Mouse (Mus musculus) heart, postnatal 0 days (tissue): Measurements from ENCODE around the gene Flt3l. TPM values are rescaled to one million over a fixed set of nuclear protein-coding genes. Genes with fewer than 3 reads are reported as not detected.
"Not testable (repeated sequence)": the region's sequence is repeated elsewhere in the genome, so short reads cannot be mapped to it uniquely, and the experiment has no call there.

Experiments used
- ATAC-seq: fragments of 200-750 bp; cut with Nextera tagmentation; 2 replicates; pipeline ENCODE4 v1.8.0; 2017; ENCODE audit warnings: low read depth, moderate number of reproducible peaks, moderate library complexity; ENCODE audit not compliant: insufficient read depth
- DNase-seq: peaks from one replicate; pipeline ENCODE4 v3.0.0-alpha.2; 2016; ENCODE audit warnings: low spot score
- H3K27ac ChIP-seq: fragments of 300-500 bp; sonication (generic); 2 replicates; pipeline ENCODE4 v1.5.1; 2014; ENCODE audit warnings: low read depth, mild to moderate bottlenecking
- H3K27me3 ChIP-seq: fragments of 300-500 bp; sonication (generic); 2 replicates; pipeline ENCODE4 v1.6.1; 2014; ENCODE audit warnings: low read length, mixed read lengths; ENCODE audit not compliant: control insufficient read depth, insufficient read depth
- H3K36me3 ChIP-seq: fragments of 300-500 bp; sonication (generic); replicated peaks from 2 replicates; pipeline ENCODE4 v1.6.1; 2014; ENCODE audit warnings: low read length, mixed read lengths; ENCODE audit not compliant: control insufficient read depth, insufficient read depth
- H3K4me1 ChIP-seq: fragments of 300-500 bp; sonication (generic); 2 replicates; pipeline ENCODE4 v1.6.1; 2014; ENCODE audit warnings: antibody characterized with exemption; ENCODE audit not compliant: control insufficient read depth, insufficient read depth
- H3K4me2 ChIP-seq: fragments of 300-500 bp; sonication (generic); 2 replicates; pipeline ENCODE4 v1.6.1; 2014; ENCODE audit warnings: low read depth, mild to moderate bottlenecking, low read length, moderate library complexity
- H3K4me3 ChIP-seq: fragments of 300-500 bp; sonication (generic); 2 replicates; pipeline ENCODE4 v1.5.1; 2014; ENCODE audit warnings: low read depth, low read length
- H3K9ac ChIP-seq: fragments of 300-500 bp; sonication (generic); replicated peaks from 2 replicates; pipeline ENCODE4 v1.6.1; 2014; ENCODE audit warnings: low read depth, low read length, mixed read lengths
- H3K9me3 ChIP-seq: fragments of 300-500 bp; sonication (generic); replicated peaks from 2 replicates; pipeline ENCODE4 v1.6.1; 2016; ENCODE audit warnings: low read length; ENCODE audit not compliant: control insufficient read depth
- CTCF ChIP-seq: IDR thresholded peaks from 2 replicates; pipeline ENCODE4 v1.5.1; 2016; ENCODE audit warnings: antibody characterized with exemption, control low read depth, low read depth
- EP300 ChIP-seq: IDR thresholded peaks from 2 replicates; pipeline ENCODE4 v1.6.1; 2016; ENCODE audit warnings: antibody characterized with exemption, low read depth
- WGBS: fragments of 180-500 bp; shearing (Covaris S2); extraction: QIAGEN DNeasy Blood & Tissue Kit; methylation state at CpG from one replicate; pipeline ENCODE4 v1.1.7; 2014; 5-methylcytosine and 5-hydroxymethylcytosine counted together
- polyA plus RNA-seq: library from polyadenylated mRNA; unstranded; fragments of >200 nt; fragmentation: Nextera tagmentation; extraction: Ambion mirVana; gene quantifications from 2 replicates; pipeline ENCODE4 v1.2.1, GENCODE M21; 2015
- total RNA-seq: library from RNA; depleted of rRNA; stranded (reverse); fragments of >200 nt; gene quantifications from 2 replicates; pipeline ENCODE4 v1.2.3, GENCODE M21; 2014; ENCODE audit warnings: low replicate concordance

Flt3l gene
- total and polyA plus RNA-seq, 2 experiments from 2014 or later: 1.8 to 23.3 TPM

DNA sequence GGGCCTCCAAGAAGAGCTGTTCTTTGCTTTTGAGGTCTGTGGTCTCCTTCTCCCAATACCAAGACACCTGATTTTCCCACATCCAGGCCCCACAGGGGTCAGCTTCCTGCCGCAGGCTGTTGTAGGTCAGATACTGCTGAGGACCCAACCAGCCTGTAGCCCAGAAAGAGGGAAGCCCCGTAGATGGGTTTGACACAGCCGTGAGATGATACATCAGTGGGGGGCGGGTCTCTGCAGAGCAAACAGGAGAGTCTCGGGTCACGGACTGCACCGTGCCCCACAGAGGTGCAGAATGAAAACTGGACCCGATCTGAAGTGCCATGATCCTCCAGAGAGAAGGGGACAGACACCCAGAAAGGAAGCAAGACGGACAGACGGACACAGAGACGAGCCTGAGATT lies 33.8 kb downstream of the Flt3l start:
- peak overlapping the region; percentile 46 for H3K4me3 ChIP-seq
- peak overlapping the region; percentile 62 for H3K4me2 ChIP-seq
- no peaks in the 10 kb centered on the region for H3K27me3 ChIP-seq
- H3K27ac ChIP-seq: no peak overlapping the region
- H3K9ac ChIP-seq: peak overlapping the region; percentile 68
- WGBS: 77% methylated on average over 11 of the region's 11 CpGs
- ATAC-seq: no peak
- H3K36me3 ChIP-seq: peaks cover 8% of the 10 kb centered on the region; the same call in 1 of the 2 replicates
- no peak for DNase-seq
- H3K4me1 ChIP-seq: peaks cover 17% of the 10 kb centered on the region
- H3K9me3 ChIP-seq: no peaks in the 10 kb centered on the region
- TF ChIP-seq CTCF: no peak
- TF ChIP-seq EP300: no peak

DNA sequence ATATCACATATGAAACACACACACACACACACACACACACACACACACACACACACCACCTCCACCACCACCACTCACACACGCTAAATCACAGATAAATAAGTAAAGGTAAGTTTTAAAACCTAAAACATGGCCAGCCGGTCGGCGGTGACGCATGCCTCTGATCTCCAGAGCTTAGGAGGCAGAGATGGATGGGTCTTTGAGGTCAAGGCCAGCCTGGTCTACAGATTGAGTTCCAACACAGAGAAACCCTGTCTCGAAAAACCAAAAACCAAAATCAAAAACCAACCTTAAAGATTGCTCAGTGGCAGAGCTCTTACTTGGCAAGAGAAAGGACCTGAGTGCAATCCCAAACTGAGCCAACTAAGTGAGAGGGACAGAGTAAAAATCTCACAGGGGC lies 36.2 kb downstream of the Flt3l start:
- Histone ChIP-seq H3K36me3 (peaks cover 12% of the 10 kb centered on the region; the same call in 1 of the 2 replicates), H3K4me1 (peaks cover 17% of the 10 kb centered on the region), H3K4me3 (no peak overlapping the region), H3K27me3 (no peaks in the 10 kb centered on the region), H3K9ac (no peak overlapping the region), H3K4me2 (no peak overlapping the region), H3K9me3 (no peaks in the 10 kb centered on the region), H3K27ac (no peak overlapping the region)
- no peak for DNase-seq
- no peak for ATAC-seq
- TF ChIP-seq CTCF (no peak), EP300 (no peak)
- WGBS: 88% methylated on average over 6 of the region's 6 CpGs

DNA sequence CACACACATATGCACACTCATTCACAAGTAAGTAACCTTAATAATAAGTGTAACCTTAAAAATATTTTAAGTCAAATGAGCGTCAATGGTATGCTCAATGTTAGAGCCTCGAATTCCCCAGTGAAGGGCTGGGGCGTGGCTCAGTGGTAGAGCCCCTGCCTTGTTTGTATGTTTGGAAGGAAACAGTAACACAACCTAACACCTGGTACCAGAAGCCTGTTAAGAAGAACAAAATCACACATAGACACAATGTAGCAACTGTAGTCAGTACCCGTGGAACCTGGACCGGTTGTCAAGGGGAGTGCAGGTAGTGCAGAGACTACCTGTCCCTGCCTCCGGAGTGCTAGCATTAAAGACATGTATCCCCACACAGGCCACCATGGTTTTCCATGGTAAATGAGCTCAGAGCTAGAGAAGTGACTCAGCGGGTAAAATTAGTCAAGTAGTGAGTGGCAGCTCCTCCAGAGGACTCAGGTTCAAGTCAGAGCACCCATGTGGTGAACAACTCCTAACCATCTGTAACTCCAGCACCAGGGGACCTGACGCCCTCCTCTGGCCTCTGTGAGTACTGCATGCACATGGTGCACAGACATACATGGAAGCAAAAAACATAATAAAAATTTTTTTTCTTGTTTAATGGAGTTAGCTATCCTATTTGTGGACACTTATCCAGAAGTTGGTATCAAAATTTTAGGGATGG lies 37.5 kb downstream of the Flt3l start:
- 82% methylated on average over 8 of the region's 8 CpGs for WGBS

DNA sequence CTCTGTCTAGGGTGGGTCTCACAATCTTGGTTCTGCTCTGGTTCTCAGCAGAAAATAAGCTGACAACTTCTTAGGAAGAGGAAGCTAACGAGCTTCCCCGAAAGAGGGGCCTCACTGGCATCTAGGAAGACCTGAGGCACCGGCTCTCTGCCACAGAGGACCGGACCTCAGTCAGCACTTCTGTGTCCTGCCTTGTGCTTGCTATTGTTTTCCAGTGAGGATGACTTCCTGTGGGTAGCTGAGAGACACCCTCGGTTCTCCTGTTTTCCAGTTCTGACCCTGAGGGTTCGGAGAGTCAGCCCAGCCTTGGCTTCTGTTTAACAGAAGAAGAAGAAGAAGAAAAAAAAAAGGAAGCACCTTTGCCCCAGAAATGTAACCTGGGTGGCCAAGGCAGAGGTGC lies 38.8 kb downstream of the Flt3l start:
- H3K4me1 ChIP-seq: peaks cover 2% of the 10 kb centered on the region; the same call in 1 of the 2 replicates
- H3K36me3 ChIP-seq: peaks cover 12% of the 10 kb centered on the region; the same call in 1 of the 2 replicates
- ATAC-seq (no peak), DNase-seq (no peak)
- H3K4me3 ChIP-seq: no peak overlapping the region
- WGBS: 48% methylated on average over 6 of the region's 6 CpGs
- TF ChIP-seq EP300 (no peak), CTCF (no peak)
- H3K9ac ChIP-seq: no peak overlapping the region
- peak overlapping the region; percentile 4; the same call in 1 of the 2 replicates for H3K27ac ChIP-seq
- H3K27me3 ChIP-seq: no peaks in the 10 kb centered on the region
- H3K4me2 ChIP-seq: no peak overlapping the region
- no peaks in the 10 kb centered on the region for H3K9me3 ChIP-seq

More for the DNA sequence above, 37.5 kb downstream of the Flt3l start:
- Histone ChIP-seq H3K4me2 (no peak overlapping the region), H3K36me3 (peaks cover 12% of the 10 kb centered on the region; the same call in 1 of the 2 replicates), H3K4me1 (peaks cover 12% of the 10 kb centered on the region; the same call in 1 of the 2 replicates), H3K4me3 (no peak overlapping the region), H3K27ac (no peak overlapping the region), H3K9me3 (no peaks in the 10 kb centered on the region), H3K9ac (no peak overlapping the region), H3K27me3 (no peaks in the 10 kb centered on the region)
- DNase-seq: no peak
- no peak for ATAC-seq
- TF ChIP-seq CTCF: 0 out of 2 replicates have a peak, but pooled peaks have one; percentile 12
- no peak for TF ChIP-seq EP300

DNA sequence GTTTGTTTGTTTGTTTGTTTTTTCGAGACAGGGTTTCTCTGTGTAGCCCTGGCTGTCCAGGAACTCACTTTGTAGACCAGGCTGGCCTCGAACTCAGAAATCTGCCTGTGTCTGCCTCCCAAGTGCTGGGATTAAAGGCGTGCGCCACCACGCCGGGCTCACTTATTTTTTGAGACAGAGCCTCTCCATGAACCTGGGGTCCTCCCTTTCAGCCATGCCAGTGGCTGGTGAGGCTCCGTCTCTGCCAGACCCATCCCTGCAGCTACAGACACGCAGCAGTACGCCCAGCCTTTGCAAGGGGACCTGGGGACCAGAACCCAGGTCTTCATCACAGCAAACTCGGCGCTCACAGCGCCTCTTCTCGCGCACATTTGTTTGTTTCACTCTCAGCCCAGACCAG lies 40.3 kb downstream of the Flt3l start:
- H3K27ac ChIP-seq, DNase-seq, ATAC-seq, H3K4me2 ChIP-seq, H3K9me3 ChIP-seq, H3K9ac ChIP-seq, H3K4me1 ChIP-seq, H3K27me3 ChIP-seq, H3K4me3 ChIP-seq: not testable (repeated sequence)
- H3K36me3 ChIP-seq: peaks cover 12% of the 10 kb centered on the region; the same call in 1 of the 2 replicates
- 93% methylated on average over 14 of the region's 14 CpGs for WGBS

DNA sequence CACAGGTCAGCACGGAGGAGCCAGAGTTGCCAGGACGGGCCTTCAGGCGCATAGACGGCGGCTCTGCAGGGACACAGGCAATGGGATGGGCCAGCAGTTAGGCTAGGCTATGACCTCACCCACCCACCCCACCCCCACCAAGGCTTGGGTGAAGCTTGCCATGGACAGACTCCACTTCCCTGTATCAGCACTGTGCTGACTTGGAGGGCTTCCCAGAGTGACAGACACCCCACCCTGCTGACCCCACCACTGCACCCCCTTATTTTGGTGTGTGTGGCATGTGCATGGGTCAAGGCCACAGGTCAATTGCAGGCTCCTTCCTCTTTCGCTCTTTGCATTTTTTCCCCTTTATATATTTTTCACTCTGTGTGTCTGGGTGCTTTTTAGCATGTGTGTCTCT lies 40.9 kb downstream of the Flt3l start:
- H3K4me1 ChIP-seq: no peaks in the 10 kb centered on the region; the same call in 1 of the 2 replicates
- H3K4me3 ChIP-seq: no peak overlapping the region
- H3K4me2 ChIP-seq: no peak overlapping the region
- H3K9me3 ChIP-seq: no peaks in the 10 kb centered on the region
- H3K9ac ChIP-seq: no peak overlapping the region
- H3K27me3 ChIP-seq: no peaks in the 10 kb centered on the region
- WGBS: 65% methylated on average over 6 of the region's 6 CpGs
- TF ChIP-seq EP300 (no peak), CTCF (no peak)
- no peak for ATAC-seq
- H3K36me3 ChIP-seq: peaks cover 12% of the 10 kb centered on the region; the same call in 1 of the 2 replicates
- H3K27ac ChIP-seq: no peak overlapping the region
- DNase-seq: no peak
